Mouse (Mus musculus) adrenal gland, postnatal 25 days (tissue): ENCODE measurements at regions not wholly inside any gene's neighbourhood (a gene's known extent, or its start where the extent isn't known, plus 50 kb on each side); places are given as distances from the start of the nearest gene placed in this dataset.

Source experiments
- DNase-seq: peaks from one replicate; pipeline ENCODE4 v3.0.0; 2021; ENCODE audit warnings: mixed read lengths

DNA sequence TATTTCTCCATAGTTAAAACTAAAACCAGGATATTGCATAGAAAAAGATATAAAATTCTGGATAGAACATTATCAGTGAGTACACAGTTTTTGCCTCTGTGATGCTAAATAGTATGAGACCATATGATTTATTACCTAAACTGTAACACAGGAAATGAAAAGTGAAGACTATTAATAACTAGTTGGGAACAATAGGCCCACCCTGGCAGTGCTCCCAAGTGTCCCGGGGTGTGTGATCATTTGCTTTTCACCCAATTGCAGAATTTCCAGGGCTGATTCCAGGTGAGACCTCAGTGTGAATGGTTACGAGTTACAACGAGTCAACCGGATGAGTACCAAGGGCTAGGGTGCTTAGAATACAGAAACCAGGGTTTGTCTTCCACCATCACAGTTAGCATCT is 172.6 kb upstream of the Tars start:
- DNase-seq: peak; percentile 18

DNA sequence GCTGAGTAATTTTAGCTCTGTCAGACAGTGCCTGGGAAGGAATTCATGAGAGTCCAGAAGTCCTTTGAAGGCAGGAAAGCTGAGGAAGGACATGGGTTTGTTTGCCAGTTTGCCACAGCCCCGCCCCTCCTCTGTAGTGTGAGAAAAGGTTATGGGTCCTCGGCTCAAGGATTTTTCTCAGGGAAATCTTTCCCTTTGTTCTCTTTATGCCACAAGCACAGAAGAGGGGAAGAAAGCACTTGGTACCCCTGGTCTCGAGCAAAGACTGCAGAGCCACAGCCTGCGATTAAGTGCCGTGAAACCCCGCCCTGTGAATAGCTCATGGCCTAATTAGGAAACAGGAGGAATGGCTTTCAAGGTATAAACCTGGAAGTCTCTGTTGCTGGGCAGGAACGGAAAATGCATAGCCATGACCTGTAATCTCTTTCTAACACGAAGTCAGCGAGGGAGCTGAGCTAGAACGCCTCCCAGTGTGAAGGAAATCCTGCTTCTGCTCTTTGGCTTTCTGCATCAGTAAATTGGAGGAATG is 166.1 kb upstream of the Tars start:
- peak; percentile 29 for DNase-seq

DNA sequence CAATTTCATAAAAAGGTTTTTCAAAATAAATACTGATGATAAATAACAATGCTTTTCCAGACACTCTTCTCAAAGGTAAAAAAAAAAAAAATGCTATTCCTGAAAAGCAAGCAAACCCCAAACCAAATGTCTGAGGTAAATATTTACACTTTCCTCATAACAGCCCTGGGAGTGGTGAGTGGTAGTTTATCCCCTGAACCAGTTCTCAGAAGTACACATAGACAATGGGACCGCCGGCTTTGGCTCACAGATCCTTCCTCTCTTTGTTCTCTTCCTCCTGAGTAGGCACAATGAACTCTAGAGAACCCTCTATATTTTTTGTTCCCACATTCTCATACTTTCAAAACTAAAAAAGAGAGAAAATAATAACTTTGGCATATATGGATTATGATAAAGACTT is 153.1 kb upstream of the Tars start:
- DNase-seq: no peak

DNA sequence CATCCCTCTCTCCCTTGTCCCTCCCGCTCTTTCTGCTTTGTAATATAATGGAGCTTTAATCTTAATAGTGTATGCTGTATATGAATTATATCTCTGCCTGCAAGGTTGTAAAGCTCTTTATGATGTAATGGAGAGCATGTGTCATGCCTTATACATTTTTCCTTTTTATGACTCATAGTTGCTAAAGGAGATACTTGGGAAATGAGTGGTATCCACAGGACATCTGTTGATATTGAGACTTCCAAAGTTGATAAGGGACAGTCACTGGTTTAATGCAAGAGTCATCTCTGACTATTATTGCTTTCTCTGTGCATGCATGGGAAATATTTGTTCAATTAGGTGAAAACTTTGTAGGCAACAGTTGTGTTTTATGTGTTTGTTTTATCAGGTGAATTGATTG is 152.6 kb upstream of the Tars start:
- DNase-seq: no peak

DNA sequence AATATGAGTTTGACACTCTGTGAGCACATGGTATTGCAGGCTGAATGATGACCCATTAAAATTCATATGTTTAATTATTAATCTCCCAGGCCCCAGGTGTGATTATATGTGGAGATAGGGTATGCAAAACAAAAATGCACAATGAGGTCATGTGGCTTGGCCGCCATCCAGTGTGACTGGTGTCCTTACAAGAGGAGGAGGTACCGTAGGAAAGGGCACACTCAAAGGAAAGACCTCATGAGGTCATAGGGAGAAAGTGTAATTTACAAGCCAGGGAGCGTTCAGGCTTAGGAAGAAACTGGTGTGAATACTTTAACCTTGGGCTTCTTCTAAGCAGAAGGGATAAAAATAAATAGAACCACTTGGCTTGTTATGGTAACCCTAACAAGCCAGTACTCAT is 140.0 kb upstream of the Tars start:
- peak; percentile 13 for DNase-seq

DNA sequence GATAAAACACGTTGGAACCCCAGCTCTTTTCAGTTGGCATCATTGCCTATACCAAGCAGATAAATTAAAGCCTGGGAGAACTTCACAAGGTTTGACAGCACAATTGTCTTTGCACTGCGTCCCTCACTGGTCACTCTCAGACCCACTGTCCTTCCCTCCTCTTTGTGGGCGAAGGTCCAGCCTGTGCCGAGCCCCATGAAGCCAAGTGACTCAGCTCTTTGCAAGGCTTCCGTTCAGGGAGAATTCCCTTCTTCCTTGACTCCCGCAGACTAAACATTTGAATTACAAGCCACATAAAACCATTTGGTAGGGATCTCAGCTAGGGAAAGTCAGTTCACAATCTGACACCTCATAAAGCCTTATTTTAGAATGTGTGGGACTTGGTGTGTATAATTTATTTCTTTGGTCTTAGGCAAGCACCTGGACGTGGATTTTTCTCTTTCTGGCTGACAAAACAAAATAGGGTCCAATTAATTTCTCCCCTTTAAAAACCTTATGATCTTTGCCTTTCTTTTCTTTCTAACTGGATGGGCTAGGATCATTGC is 136.7 kb upstream of the Tars start:
- DNase-seq: peak; percentile 24

DNA sequence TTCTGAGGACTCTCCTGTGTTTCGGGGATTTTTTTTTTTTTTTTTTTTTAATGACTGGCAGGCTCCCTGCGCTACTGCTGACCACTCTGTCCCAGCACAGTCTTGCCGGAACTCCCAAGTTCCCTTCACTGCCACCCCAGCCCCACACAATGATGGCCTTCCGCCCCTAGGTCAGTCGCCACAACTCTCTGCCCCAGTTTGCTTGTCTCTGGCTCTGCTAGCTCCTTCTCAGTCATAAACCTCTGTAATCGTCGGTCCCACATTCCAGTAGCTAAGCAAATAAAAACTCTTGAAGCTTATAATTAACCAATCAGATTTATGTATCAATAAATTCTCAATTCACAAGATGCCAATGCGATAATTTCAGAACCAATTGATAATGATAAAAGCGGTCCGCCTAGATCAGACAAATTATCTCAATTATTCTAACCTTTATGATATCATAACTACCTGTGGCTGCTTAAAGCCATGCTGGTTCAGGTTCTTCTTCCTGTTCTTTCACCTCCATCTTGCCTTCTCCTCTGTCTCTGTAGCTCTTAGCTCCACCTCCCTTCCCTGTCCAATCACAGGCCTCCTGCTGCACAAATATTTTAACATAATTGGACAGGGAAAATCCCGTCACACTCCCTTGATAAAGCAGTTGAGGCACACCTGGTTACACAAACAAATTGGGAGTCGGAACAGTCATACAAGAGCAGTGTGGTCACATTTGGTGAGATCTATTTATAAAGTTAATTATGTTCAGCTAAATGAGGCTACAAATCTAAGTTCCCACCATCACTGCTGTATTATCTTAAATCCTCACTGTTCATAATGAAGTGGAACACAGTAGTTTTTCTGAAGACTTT is 135.2 kb upstream of the Tars start:
- no peak for DNase-seq

DNA sequence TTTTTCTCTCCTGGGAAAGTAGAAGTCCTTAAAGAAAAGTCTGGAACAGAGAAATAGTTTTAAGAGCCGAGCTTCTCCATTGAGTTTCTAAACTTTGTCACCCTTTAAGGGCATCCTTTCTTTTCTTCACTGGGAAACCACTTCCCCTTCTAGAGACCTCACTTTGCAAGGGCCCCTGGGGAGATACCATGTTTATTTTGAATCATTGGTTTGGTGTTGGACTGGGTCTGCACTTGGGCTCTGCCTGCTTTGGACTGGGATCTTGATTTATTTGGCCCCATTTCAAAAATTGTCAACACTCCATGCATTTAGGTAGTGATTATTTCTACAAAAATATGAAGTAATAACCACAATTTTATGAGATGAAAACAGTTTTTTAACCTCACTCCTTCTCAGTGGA is 134.2 kb upstream of the Tars start:
- no peak for DNase-seq

DNA sequence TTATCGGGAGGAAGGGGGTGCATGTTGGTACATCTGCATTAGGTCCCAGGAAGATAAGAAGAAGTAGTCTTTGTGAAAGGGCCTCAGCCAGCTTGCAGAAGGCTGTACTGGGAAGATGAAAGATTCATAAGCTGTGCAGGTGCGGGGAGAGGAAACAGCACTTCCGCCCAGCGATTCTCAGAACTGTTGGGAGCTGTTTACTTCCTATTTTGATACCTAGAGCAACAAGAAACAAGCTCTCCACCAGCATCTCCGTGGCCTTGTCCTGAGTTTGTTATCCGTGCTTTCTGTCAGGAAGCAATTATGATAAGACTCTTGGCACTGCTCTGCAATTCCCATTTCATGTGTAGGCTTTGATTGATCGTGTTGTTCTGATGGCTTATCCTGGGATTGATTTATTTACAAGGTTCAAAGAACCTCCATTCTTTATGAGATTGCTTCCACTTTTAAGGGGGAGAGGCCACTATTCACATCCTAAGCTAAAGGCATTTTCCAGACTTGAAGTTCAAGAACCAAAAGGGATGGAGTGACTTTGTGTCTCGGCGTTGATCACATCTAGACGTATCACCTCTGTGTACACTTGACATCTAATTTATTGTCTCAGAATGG is 133.6 kb upstream of the Tars start:
- DNase-seq: no peak

DNA sequence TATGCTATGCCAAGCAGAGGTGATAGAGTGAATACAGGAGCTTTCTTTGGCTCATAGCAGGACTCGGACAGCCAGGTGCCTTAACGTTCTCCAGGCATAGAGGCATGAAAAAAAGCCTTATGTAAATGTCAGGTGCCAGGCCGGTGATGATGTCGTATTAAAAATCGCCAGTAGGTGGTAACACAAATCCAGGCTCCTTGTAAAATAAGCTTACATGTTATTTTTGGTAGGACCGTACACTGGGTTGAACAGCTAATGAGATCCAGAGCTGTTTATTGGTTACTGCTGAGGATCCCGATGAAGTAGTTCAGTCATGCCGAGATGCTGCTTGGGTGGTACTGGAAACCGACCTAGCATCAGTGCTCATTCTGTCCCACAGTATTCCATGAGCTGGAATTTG is 133.1 kb upstream of the Tars start:
- DNase-seq: no peak

DNA sequence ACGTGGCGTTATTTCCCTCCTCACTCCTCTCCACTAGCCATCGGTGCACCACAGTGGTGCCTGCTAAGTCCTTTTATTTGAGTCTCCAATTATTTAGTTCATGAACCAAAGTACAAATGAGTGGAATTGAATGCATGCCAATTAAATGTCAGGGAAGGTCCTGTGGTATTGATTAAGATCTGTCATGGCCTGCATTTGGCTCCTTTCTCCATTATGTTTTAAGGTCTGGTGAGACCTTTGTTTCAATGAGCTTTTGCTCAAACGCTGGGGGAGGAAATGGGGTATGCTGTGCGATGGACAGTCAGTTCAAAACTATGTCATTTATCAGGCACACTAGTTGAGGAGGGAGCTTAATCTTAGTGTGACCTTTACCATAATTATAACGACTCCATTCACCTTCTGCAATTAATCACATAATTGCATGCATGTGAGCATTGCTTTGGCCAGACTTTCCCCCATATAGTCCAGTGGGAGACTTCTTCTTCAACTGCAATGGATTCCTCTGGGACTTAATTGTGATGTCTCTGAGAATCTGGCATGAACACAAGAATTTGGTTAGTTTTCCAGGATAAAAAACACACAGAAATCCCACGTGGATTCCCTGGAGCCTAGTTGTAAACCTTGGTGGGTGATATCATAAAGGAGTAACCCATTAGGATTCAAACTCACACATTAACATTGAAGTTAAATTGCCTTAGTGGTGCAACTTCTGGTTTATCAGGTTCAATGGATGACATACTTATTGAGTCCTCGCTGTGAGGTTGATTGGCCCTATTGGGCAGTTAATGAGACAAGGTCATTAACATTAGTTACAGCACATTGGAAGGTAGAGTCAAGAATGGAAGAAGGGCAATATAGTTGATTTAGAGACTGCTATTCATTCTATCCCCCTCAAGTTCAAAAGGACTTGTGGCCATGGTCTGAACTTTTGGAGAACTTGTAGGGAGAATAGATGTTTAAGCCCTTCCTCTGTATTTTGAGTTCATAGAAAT is 130.7 kb upstream of the Tars start:
- no peak for DNase-seq

DNA sequence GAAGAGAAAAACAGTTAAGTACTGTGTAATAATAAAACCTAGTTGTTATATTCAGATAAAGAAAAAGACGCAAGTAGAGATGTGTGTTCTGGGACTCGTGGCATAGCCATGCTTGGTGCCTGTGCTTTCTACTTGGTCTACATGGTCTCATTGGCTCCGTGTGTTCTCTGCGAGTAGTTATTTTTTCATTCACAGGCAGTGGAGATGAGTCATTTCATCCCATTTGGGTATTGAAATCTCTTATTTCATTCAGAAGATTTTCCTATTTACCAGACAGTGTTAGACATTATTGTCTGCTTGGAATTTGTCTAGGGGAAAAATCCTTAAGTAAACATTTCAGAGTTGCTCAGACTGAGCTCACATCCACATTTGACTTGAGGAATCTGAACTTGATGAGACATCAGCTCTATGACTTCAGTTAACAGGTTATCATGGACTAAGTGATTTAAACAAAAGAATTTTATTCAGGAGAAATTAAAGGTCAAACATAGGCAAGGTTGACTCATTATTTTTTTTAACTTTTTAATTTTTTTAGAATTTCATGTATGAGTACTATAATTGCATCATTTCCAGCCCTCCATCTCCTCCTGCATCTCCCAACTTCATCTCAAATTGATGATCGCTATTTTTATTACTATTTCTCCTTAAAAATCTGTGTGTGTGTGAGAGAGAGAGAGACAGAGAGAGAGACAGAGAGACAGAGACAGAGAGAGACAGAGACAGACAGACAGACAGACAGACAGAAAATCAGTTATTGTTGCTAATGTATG is 125.1 kb upstream of the Tars start:
- DNase-seq: no peak

DNA sequence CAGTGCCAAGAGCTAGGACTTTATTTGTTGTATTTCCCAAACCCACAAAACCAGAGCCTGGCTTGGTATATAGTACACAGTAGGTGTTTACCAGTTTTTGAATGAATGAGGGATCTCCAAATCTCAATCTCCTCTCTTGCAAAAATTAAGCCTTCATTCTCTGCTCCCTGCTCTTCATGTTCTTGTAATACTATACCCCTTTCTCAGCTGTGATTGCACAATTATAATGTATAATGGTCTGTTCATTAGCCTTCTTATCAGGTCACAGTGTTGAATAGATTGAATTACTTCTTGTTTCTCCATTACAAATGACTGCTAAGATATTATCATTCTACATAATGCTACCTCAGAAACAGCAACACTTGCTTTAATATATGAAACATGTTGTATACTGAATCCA is 119.1 kb upstream of the Tars start:
- no peak for DNase-seq

DNA sequence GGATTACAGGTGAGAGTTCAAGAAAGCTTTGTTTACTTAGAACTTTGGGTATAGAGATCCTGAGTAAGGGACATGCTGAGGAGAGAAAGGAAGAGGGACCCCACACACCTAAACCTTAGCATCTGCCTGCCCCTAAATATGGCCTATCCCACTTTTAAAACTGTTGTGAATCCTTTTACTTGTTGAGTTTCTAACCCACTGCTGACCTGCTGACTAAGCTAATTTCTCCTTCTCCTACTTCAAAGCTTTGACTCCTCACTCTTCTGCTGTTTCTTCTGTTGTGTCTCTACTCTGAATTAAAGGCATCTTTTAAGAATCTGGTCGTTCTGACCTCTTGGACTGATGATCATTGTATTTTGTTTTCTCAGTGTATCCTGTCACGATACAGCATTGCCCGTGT is 118.4 kb upstream of the Tars start:
- DNase-seq: no peak

DNA sequence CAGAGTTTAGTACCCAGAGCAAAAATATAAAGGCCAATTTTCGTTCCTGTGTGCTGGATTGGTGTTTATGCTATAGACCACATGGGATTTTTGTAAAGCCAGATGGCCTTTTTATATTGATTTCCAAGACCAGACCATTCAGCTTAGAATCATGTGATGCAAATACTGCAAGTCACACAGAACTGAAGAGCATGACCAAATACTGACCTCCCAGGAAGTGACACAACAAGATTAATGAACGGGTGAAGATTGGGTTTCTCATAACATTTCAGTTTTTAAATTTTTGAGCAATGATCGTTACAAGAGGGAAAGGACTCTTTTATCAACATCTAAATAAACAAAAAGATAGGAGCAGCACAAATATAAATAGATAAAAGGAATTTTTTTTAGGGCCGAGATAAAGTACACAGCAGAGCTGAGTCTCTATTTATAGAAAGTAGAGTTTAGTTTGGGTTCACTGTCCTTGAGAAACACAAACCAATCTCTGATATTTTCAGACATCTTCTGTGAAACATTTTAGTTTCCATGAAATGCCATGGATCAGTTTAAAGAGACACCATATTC is 105.7 kb upstream of the Tars start:
- DNase-seq: no peak

DNA sequence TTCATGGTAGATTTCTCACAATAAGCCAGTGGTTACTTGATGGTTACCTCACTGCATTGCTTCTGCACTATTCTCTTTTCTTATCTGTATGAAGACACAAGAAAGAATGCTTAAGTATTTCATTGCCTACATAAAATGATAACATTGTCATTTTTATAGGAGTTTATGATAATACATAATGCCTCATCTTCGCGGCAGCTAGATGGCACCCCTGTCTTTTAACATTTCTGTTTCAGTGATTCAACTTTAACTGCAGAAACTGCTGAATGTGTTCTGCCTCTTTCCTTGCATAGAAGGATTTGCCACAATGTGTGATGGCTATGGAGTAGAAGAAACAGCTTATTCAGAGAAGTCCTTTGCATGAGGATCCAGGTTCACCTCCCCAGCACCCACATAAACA is 97.0 kb upstream of the Tars start:
- DNase-seq: no peak

DNA sequence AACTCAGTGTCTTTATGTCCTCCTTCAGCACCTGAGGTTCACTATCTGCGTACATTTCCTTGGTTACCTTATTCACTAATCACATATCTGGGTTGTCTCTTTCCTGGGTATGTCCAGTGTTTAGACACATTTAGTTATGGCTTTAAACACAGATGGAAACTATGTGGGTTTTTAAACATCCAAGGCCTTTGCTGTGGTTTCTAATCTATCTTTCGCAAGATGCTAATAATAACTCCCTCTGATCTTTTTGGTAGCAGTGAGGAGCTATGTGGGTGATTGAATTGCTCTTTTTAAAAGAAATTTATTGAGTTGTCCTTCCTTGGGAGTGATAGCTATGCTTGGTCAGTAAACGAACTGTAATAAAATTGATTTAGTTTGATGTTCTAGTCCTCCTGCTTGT is 89.7 kb upstream of the Tars start:
- DNase-seq: no peak

DNA sequence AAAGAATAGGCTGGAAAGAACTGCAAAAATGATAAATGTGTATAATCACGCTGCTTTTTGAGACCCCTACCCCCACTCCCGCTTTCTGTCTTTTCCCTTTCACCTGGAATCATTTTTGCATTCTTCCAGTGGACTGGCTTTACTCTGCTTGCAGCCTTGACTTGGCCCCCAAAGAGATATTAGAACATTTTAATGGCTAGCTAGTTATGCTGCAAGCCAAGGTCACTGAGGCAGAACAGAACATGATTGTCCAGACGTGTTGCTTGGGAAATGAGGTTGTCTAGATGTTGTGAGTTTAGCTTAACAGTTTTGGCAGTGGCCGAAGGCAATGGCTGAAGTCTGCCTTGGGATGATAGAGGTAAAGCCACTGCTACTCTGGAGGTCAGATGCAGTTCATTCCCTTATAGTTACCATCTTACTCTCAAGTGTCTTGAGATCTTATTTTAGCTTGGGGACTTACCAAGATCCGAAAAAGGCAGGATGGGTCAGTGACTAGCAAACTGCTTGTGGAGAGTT is 87.9 kb upstream of the Tars start:
- DNase-seq: no peak

DNA sequence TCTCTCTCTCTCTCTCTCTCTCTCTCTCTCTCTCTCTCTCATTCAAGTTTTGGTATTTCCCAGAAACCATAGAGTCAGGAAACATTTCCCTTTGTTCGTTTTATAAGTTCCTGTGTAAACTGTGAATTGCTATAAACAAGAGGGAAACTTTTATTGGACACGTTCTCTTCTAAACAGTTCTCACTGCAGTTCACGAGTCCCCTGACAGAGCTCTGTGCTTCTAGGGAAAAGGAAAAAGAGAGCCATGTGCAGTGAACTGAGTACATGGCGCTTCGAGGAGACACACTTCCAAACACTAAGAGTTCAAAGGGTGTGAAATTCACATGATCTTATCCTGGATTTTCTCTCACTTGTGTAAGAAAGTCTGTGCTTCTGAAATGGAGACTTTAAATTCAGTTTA is 84.5 kb upstream of the Tars start:
- no peak for DNase-seq

DNA sequence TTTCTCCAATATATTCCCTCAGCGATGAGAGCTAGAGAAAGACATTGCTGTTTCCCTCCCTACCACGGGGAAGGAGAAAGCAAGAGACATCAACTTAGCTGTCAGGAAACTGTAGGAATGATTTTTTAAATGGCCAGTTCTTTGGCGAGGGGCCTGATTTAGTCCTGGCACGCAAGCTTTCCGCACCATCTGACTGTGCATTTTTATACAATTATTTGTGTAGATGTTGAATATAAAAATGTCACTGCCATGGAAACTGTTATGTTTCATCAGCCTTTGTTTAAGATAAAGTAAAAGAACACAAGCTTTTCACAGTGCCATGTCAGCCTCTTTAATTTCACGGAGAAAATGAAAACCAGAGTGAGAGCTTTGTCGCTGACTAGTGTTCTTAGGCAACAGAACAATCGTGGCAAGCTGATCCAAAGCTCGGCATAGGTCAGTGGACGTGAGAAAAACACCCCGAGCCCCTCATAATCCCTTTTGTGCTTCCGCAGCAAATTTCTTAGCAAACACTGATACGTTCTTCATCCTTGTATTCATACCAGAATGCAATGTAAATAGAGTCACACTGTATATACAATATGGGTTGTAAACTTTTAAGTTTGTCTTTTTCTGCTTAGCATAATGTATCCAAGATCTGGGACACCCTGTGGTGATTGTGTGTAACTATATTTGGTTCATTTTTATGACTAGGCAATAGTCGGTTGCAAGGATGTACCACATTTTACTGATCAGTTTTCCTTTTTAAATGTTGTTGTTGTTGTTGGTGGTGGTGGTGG is 79.9 kb upstream of the Tars start:
- DNase-seq: no peak
